Mouse (Mus musculus): ENCODE data around the gene Tmprss12.
"Not testable (repeated sequence)": the region's sequence is repeated elsewhere in the genome, so short reads cannot be mapped to it uniquely, and the experiment has no call there.

The Tmprss12 gene

GRCm38 (mm10) chr15:100312346-100312745 lies 31.7 kb downstream of the Tmprss12 start:
- Histone ChIP-seq H3K9me3 (ENCODE audit: low read length) (no peaks in the 10 kb centered on the region), H3K4me3 (replicated peaks; ENCODE audit: low read length) (no peak overlapping the region), H3K36me3 (ENCODE audit: insufficient read depth, low read length) (no peaks in the 10 kb centered on the region), H3K27me3 (ENCODE audit: insufficient read depth, low read length) (no peaks in the 10 kb centered on the region), H3K4me1 (replicated peaks; ENCODE audit: low read depth, low read length) (peaks cover 43% of the 10 kb centered on the region)
- TF ChIP-seq CTCF (conservative IDR thresholded peaks at IDR 0.05; ENCODE audit: low read length) (no peak), POU5F1 (IDR thresholded peaks at IDR 0.05; ENCODE audit: borderline replicate concordance, low read length) (no peak), NANOG (IDR thresholded peaks at IDR 0.05; ENCODE audit: borderline replicate concordance, low read length) (no peak)

GRCm38 (mm10) chr15:100314448-100315145 lies 34.0 kb downstream of the Tmprss12 start:
- Histone ChIP-seq H3K4me1 (replicated peaks; ENCODE audit: low read depth, low read length) (peaks cover 41% of the 10 kb centered on the region), H3K27me3 (ENCODE audit: insufficient read depth, low read length) (no peaks in the 10 kb centered on the region), H3K9me3 (ENCODE audit: low read length) (no peaks in the 10 kb centered on the region), H3K4me3 (replicated peaks; ENCODE audit: low read length) (no peak overlapping the region), H3K36me3 (ENCODE audit: insufficient read depth, low read length) (no peaks in the 10 kb centered on the region)
- 0 out of 2 replicates have a peak, but pooled peaks have one; percentile 60 for TF ChIP-seq NANOG (IDR thresholded peaks at IDR 0.05; ENCODE audit: borderline replicate concordance, low read length)
- TF ChIP-seq CTCF (conservative IDR thresholded peaks at IDR 0.05; ENCODE audit: low read length): no peak
- no peak for TF ChIP-seq POU5F1 (IDR thresholded peaks at IDR 0.05; ENCODE audit: borderline replicate concordance, low read length)

- not testable (repeated sequence) for H3K4me3 ChIP-seq (replicated peaks; ENCODE audit: low read length); H3K36me3 ChIP-seq (ENCODE audit: insufficient read depth, low read length); H3K27me3 ChIP-seq (ENCODE audit: insufficient read depth, low read length); H3K9me3 ChIP-seq (ENCODE audit: low read length)
- peaks cover 46% of the 10 kb centered on the region for H3K4me1 ChIP-seq (replicated peaks; ENCODE audit: low read depth, low read length)
Measured at GRCm38 (mm10) chr15:100318014-100318671, 37.5 kb downstream of the Tmprss12 start.

GRCm38 (mm10) chr15:100319884-100320283 lies 39.2 kb downstream of the Tmprss12 start:
- Histone ChIP-seq H3K27me3 (ENCODE audit: insufficient read depth, low read length) (no peaks in the 10 kb centered on the region), H3K9me3 (ENCODE audit: low read length) (no peaks in the 10 kb centered on the region), H3K4me3 (replicated peaks; ENCODE audit: low read length) (no peak overlapping the region), H3K4me1 (replicated peaks; ENCODE audit: low read depth, low read length) (peaks cover 44% of the 10 kb centered on the region), H3K36me3 (ENCODE audit: insufficient read depth, low read length) (no peaks in the 10 kb centered on the region)
- TF ChIP-seq CTCF (conservative IDR thresholded peaks at IDR 0.05; ENCODE audit: low read length) (no peak), NANOG (IDR thresholded peaks at IDR 0.05; ENCODE audit: borderline replicate concordance, low read length) (no peak), POU5F1 (IDR thresholded peaks at IDR 0.05; ENCODE audit: borderline replicate concordance, low read length) (no peak)

- H3K36me3 ChIP-seq (ENCODE audit: insufficient read depth, low read length): no peaks in the 10 kb centered on the region
- H3K27me3 ChIP-seq (ENCODE audit: insufficient read depth, low read length): no peaks in the 10 kb centered on the region
- TF ChIP-seq NANOG (IDR thresholded peaks at IDR 0.05; ENCODE audit: borderline replicate concordance, low read length) (no peak), POU5F1 (IDR thresholded peaks at IDR 0.05; ENCODE audit: borderline replicate concordance, low read length) (no peak), CTCF (conservative IDR thresholded peaks at IDR 0.05; ENCODE audit: low read length) (no peak)
- H3K9me3 ChIP-seq (ENCODE audit: low read length): no peaks in the 10 kb centered on the region
- H3K4me1 ChIP-seq (replicated peaks; ENCODE audit: low read depth, low read length): peaks cover 43% of the 10 kb centered on the region
- no peak overlapping the region for H3K4me3 ChIP-seq (replicated peaks; ENCODE audit: low read length)
Measured at GRCm38 (mm10) chr15:100320295-100320905, 39.8 kb downstream of the Tmprss12 start.

- Histone ChIP-seq H3K4me3 (replicated peaks; ENCODE audit: low read length) (no peak overlapping the region), H3K36me3 (ENCODE audit: insufficient read depth, low read length) (no peaks in the 10 kb centered on the region), H3K27me3 (ENCODE audit: insufficient read depth, low read length) (no peaks in the 10 kb centered on the region), H3K9me3 (ENCODE audit: low read length) (no peaks in the 10 kb centered on the region), H3K4me1 (replicated peaks; ENCODE audit: low read depth, low read length) (peaks cover 44% of the 10 kb centered on the region)
- TF ChIP-seq NANOG (IDR thresholded peaks at IDR 0.05; ENCODE audit: borderline replicate concordance, low read length) (no peak), POU5F1 (IDR thresholded peaks at IDR 0.05; ENCODE audit: borderline replicate concordance, low read length) (no peak), CTCF (conservative IDR thresholded peaks at IDR 0.05; ENCODE audit: low read length) (peak; percentile 40)
Measured at GRCm38 (mm10) chr15:100321134-100321533, 40.5 kb downstream of the Tmprss12 start.

- H3K4me3 ChIP-seq (replicated peaks; ENCODE audit: low read length): no peak overlapping the region
- no peak for TF ChIP-seq POU5F1 (IDR thresholded peaks at IDR 0.05; ENCODE audit: borderline replicate concordance, low read length)
Measured at GRCm38 (mm10) chr15:100324021-100324591, 43.5 kb downstream of the Tmprss12 start.

GRCm38 (mm10) chr15:100325235-100325634 lies 44.6 kb downstream of the Tmprss12 start:
- Histone ChIP-seq H3K36me3 (ENCODE audit: insufficient read depth, low read length) (no peaks in the 10 kb centered on the region), H3K4me1 (replicated peaks; ENCODE audit: low read depth, low read length) (peaks cover 40% of the 10 kb centered on the region), H3K4me3 (replicated peaks; ENCODE audit: low read length) (no peak overlapping the region), H3K9me3 (ENCODE audit: low read length) (no peaks in the 10 kb centered on the region), H3K27me3 (ENCODE audit: insufficient read depth, low read length) (no peaks in the 10 kb centered on the region)
- TF ChIP-seq NANOG (IDR thresholded peaks at IDR 0.05; ENCODE audit: borderline replicate concordance, low read length) (no peak), POU5F1 (IDR thresholded peaks at IDR 0.05; ENCODE audit: borderline replicate concordance, low read length) (no peak), CTCF (conservative IDR thresholded peaks at IDR 0.05; ENCODE audit: low read length) (no peak)

More at GRCm38 (mm10) chr15:100324021-100324591, 43.5 kb downstream of the Tmprss12 start:
- H3K36me3 ChIP-seq (ENCODE audit: insufficient read depth, low read length): no peaks in the 10 kb centered on the region
- H3K27me3 ChIP-seq (ENCODE audit: insufficient read depth, low read length): no peaks in the 10 kb centered on the region
- H3K9me3 ChIP-seq (ENCODE audit: low read length): no peaks in the 10 kb centered on the region
- peaks cover 50% of the 10 kb centered on the region for H3K4me1 ChIP-seq (replicated peaks; ENCODE audit: low read depth, low read length)
